Mouse (Mus musculus): ENCODE measurements around the gene Hbp1.

The Hbp1 gene

GRCm38 (mm10) chr12:31905696-31906551, 44.4 kb downstream of the Hbp1 start:
- no peak for DNase-seq (ENCODE audit: low spot score)

- no peak for DNase-seq (ENCODE audit: low spot score)
Measured at GRCm38 (mm10) chr12:31900391-31900914, 49.9 kb downstream of the Hbp1 start.

GRCm38 (mm10) chr12:31897456-31897855, 52.9 kb downstream of the Hbp1 start:
- DNase-seq (ENCODE audit: low spot score), result no peak

GRCm38 (mm10) chr12:31896986-31897385, 53.3 kb downstream of the Hbp1 start:
- no peak for DNase-seq (ENCODE audit: low spot score)

- no peak for DNase-seq (ENCODE audit: low spot score)
Measured at GRCm38 (mm10) chr12:31896295-31896694, 54.0 kb downstream of the Hbp1 start.

- DNase-seq (ENCODE audit: low spot score), result no peak
Measured at GRCm38 (mm10) chr12:31895888-31896287, 54.4 kb downstream of the Hbp1 start.

GRCm38 (mm10) chr12:31895095-31895734, 55.1 kb downstream of the Hbp1 start:
- no peak for DNase-seq (ENCODE audit: low spot score)

GRCm38 (mm10) chr12:31892771-31893170, 57.6 kb downstream of the Hbp1 start:
- DNase-seq (ENCODE audit: low spot score), result no peak

GRCm38 (mm10) chr12:31892079-31892478, 58.3 kb downstream of the Hbp1 start:
- no peak for DNase-seq (ENCODE audit: low spot score)

- DNase-seq (ENCODE audit: low spot score), result no peak
Measured at GRCm38 (mm10) chr12:31890685-31891084, 59.6 kb downstream of the Hbp1 start.

GRCm38 (mm10) chr12:31885844-31886606, 64.3 kb downstream of the Hbp1 start:
- no peak for DNase-seq (ENCODE audit: low spot score)

- DNase-seq (ENCODE audit: low spot score), result no peak
Measured at GRCm38 (mm10) chr12:31885084-31885483, 65.3 kb downstream of the Hbp1 start.

- DNase-seq (ENCODE audit: low spot score), result no peak
Measured at GRCm38 (mm10) chr12:31884365-31884764, 66.0 kb downstream of the Hbp1 start.

- DNase-seq (ENCODE audit: low spot score), result no peak
Measured at GRCm38 (mm10) chr12:31882736-31883135, 67.6 kb downstream of the Hbp1 start.

- no peak for DNase-seq (ENCODE audit: low spot score)
Measured at GRCm38 (mm10) chr12:31876775-31877174, 73.6 kb downstream of the Hbp1 start.

Measured in spleen, adult 12 weeks (tissue).